Mouse (Mus musculus): ENCODE measurements around the gene Fthl17f.

- TF ChIP-seq POLR2A (IDR thresholded peaks at IDR 0.05; ENCODE audit: borderline replicate concordance, insufficient read depth, low read length) (no peak), CTCF (IDR thresholded peaks at IDR 0.05; ENCODE audit: borderline replicate concordance, insufficient read depth, low read depth, low read length) (no peak)
These were observed 714 bp upstream of the Fthl17f start for GRCm38 (mm10) chrX:9062101-9062500.

Data from cerebellum, adult 2 months (tissue).